Mouse (Mus musculus): ENCODE data around the gene Pus10. TPM values are rescaled to one million over a fixed set of nuclear protein-coding genes. Genes with fewer than 3 reads are reported as not detected.

The Pus10 gene
- polyA plus RNA-seq, 1 experiment = 4.3 TPM

DNA sequence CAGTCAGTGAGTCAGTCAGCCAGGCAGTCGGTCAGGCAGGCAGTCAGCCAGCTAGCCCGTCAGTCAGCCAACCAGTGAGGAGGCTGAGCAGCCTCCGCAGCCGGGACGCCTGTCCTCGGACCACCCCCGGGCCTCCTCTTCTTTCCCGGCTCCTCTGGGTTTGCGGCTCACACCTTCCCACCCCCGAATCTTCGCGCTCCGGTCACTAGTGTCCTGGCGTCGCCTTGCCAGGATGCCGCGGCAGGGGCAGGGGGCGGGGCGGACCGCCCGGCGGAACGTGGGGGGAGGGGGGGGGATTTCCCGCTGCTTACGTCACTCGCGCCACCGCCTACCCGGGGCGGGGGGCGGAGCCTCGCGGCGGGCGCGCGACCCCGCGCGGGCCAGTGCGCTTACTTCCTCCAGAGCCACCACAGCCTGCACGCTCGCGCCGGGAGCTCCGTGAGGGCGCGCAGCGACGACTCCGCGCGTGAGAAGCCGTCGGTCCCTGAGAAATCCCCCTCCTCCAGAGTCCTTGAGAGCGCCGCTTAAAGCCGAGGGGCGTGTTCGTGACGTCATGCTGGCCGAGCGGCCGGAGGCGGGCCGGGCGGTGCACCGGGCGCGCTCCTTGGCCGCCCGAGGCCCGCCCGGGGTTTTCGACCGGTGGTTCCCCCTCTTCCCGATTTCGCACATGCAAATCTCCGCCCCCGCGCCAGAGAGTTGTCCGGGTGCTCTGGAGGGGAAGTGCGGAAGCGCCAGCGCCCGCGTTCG lies 105.5 kb downstream of the Pus10 start, which contains the start of gene Rel:
Rel (minus strand) TSS at position 211 of the 747 bp plus-strand sequence.
- TF ChIP-seq USF1 (IDR thresholded peaks at IDR 0.05; ENCODE audit: low read depth) (no peak), MAX (IDR thresholded peaks at IDR 0.05; ENCODE audit: low read depth) (no peak), MYOD1 (IDR thresholded peaks at IDR 0.05; ENCODE audit: control insufficient read depth in 1 of 3, insufficient read length in 2 of 3, low read depth in 2 of 3) (no peak), TCF12 (IDR thresholded peaks at IDR 0.05; ENCODE audit: insufficient read depth, poor library complexity, severe bottlenecking) (no peak), E2F4 (IDR thresholded peaks at IDR 0.05; ENCODE audit: insufficient read depth) (peak; percentile 6), POLR2AphosphoS2 (IDR thresholded peaks at IDR 0.05; ENCODE audit: insufficient read length, low read depth) (peak; percentile 95), MYOG (IDR thresholded peaks at IDR 0.05; ENCODE audit: control insufficient read depth in 1 of 3, insufficient read depth in 1 of 3, insufficient read length in 2 of 3, low read depth in 2 of 3) (peak in 2 of 3 experiments; percentile 12 to 32), CEBPB (IDR thresholded peaks at IDR 0.05; ENCODE audit: insufficient read depth, poor library complexity, severe bottlenecking) (no peak), TCF3 (IDR thresholded peaks at IDR 0.05; ENCODE audit: insufficient read length, low read depth) (no peak), SRF (IDR thresholded peaks at IDR 0.05; ENCODE audit: control insufficient read depth, insufficient read length, low read depth) (no peak), REST (IDR thresholded peaks at IDR 0.05; ENCODE audit: insufficient read depth, insufficient read length) (no peak), POLR2A (IDR thresholded peaks at IDR 0.05; ENCODE audit: insufficient read length, low read depth) (peak; percentile 83)
- peak within 1 kb of the TSS; percentile 92 for H3K4me2 ChIP-seq (ENCODE audit: low read depth)
- peaks cover 31% of the 10 kb centered on the region for H3K79me2 ChIP-seq (ENCODE audit: control insufficient read depth, insufficient read depth)
- peak within 1 kb of the TSS; percentile 64 for H3ac ChIP-seq (ENCODE audit: control insufficient read depth, insufficient read length)
- no peaks in the 10 kb centered on the region for H3K36me3 ChIP-seq (ENCODE audit: control insufficient read depth, insufficient read depth)
- H3K27me3 ChIP-seq (ENCODE audit: control insufficient read depth, insufficient read depth, insufficient read length) = no peaks in the 10 kb centered on the region
- peak within 1 kb of the TSS; percentile 70 for H3K4me3 ChIP-seq

DNA sequence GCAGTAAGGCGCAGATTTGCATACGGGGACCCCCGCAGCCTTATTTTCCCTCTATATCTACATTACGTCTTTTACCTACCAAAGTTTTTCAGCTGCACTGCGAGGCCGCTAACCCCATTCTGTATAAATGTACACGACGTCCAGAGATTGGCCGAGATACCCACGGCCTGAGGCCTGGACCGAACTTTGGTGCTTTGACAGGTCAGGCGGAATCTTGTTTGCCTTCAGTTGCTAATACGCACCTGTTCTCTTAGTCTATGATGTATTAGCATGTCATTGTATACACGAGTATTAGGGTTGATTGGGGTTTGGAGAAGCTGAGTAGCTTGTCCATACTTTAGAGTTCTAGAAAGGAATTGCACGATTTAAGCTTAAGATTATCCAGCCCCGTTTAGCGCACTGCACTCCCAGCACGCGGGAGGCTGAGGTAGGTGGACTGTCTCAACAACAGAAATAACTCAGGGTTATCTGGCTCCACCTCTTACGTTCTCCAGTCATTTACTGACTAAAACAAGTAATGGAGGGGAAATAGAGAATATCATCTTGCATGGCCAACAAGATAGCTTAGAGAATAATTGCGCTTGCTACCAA lies 106.1 kb downstream of the Pus10 start:
- Histone ChIP-seq H3ac (ENCODE audit: control insufficient read depth, insufficient read length) (peak overlapping the region; percentile 64), H3K27me3 (ENCODE audit: control insufficient read depth, insufficient read depth, insufficient read length) (no peaks in the 10 kb centered on the region), H3K79me2 (ENCODE audit: control insufficient read depth, insufficient read depth) (peaks cover 31% of the 10 kb centered on the region), H3K36me3 (ENCODE audit: control insufficient read depth, insufficient read depth) (no peaks in the 10 kb centered on the region), H3K4me2 (ENCODE audit: low read depth) (peak overlapping the region; percentile 92), H3K4me3 (peak overlapping the region; percentile 70)
- TF ChIP-seq SRF (IDR thresholded peaks at IDR 0.05; ENCODE audit: control insufficient read depth, insufficient read length, low read depth) (no peak), MYOD1 (IDR thresholded peaks at IDR 0.05; ENCODE audit: control insufficient read depth in 1 of 3, insufficient read length in 2 of 3, low read depth in 2 of 3) (no peak), CEBPB (IDR thresholded peaks at IDR 0.05; ENCODE audit: insufficient read depth, poor library complexity, severe bottlenecking) (no peak), USF1 (IDR thresholded peaks at IDR 0.05; ENCODE audit: low read depth) (no peak), E2F4 (IDR thresholded peaks at IDR 0.05; ENCODE audit: insufficient read depth) (no peak), TCF3 (IDR thresholded peaks at IDR 0.05; ENCODE audit: insufficient read length, low read depth) (no peak), REST (IDR thresholded peaks at IDR 0.05; ENCODE audit: insufficient read depth, insufficient read length) (no peak), POLR2AphosphoS2 (IDR thresholded peaks at IDR 0.05; ENCODE audit: insufficient read length, low read depth) (no peak), MYOG (IDR thresholded peaks at IDR 0.05; ENCODE audit: control insufficient read depth in 1 of 3, insufficient read depth in 1 of 3, insufficient read length in 2 of 3, low read depth in 2 of 3) (no peak)

DNA sequence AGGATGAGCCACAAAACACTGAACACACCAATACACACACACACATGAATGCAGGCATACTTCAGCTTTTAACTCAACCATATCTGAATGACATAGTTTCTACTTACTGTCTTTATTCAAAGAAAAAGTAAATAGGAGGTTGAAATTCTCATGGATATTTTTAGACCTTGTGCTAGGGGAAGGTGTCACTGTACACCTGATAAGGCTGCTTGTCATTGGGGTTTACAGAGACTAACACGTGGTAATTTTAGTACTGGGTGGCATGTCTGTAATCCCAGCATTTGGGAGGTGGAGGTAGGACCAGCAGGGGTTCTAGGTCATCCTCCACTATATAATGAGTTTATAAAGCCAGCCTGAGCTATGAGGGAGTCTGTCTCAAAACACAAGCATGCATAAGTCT lies 107.0 kb downstream of the Pus10 start:
- Histone ChIP-seq H3ac (ENCODE audit: control insufficient read depth, insufficient read length) (no peak overlapping the region), H3K27me3 (ENCODE audit: control insufficient read depth, insufficient read depth, insufficient read length) (no peaks in the 10 kb centered on the region), H3K4me2 (ENCODE audit: low read depth) (no peak overlapping the region), H3K4me3 (no peak overlapping the region), H3K79me2 (ENCODE audit: control insufficient read depth, insufficient read depth) (peaks cover 24% of the 10 kb centered on the region), H3K36me3 (ENCODE audit: control insufficient read depth, insufficient read depth) (no peaks in the 10 kb centered on the region)
- TF ChIP-seq POLR2AphosphoS2 (IDR thresholded peaks at IDR 0.05; ENCODE audit: insufficient read length, low read depth) (no peak), USF1 (IDR thresholded peaks at IDR 0.05; ENCODE audit: low read depth) (no peak), E2F4 (IDR thresholded peaks at IDR 0.05; ENCODE audit: insufficient read depth) (no peak), MYOD1 (IDR thresholded peaks at IDR 0.05; ENCODE audit: control insufficient read depth in 1 of 3, insufficient read length in 2 of 3, low read depth in 2 of 3) (no peak), SRF (IDR thresholded peaks at IDR 0.05; ENCODE audit: control insufficient read depth, insufficient read length, low read depth) (no peak), REST (IDR thresholded peaks at IDR 0.05; ENCODE audit: insufficient read depth, insufficient read length) (no peak)

DNA sequence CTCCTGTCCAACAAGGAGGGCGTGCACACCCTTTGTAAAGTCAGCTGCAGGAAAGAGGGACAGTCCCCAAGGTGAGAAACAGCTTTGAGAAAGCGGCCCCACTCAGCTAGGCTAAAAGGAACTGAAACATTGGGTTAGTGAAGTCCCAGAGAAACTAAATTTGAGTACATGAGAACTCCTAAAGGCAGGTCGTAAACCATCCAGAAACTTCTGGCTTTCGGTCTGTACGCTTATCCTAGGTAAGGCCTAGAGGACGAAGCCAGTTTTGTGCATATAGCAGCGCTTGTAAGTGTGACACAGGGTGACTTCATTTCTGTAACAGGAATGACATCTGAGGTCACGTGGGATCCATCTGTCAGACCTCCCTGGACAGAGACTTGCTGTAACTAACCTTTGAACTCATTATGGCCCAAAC lies 113.3 kb downstream of the Pus10 start:
- Histone ChIP-seq H3K79me2 (ENCODE audit: control insufficient read depth, insufficient read depth) (no peaks in the 10 kb centered on the region), H3K36me3 (ENCODE audit: control insufficient read depth, insufficient read depth) (no peaks in the 10 kb centered on the region), H3K4me2 (ENCODE audit: low read depth) (no peak overlapping the region), H3K4me3 (no peak overlapping the region), H3ac (ENCODE audit: control insufficient read depth, insufficient read length) (no peak overlapping the region), H3K27me3 (ENCODE audit: control insufficient read depth, insufficient read depth, insufficient read length) (no peaks in the 10 kb centered on the region)
- no peak for TF ChIP-seq MYOD1 (IDR thresholded peaks at IDR 0.05; ENCODE audit: control insufficient read depth in 1 of 3, insufficient read length in 2 of 3, low read depth in 2 of 3)
- TF ChIP-seq USF1 (IDR thresholded peaks at IDR 0.05; ENCODE audit: low read depth) = no peak
- no peak for TF ChIP-seq CEBPB (IDR thresholded peaks at IDR 0.05; ENCODE audit: insufficient read depth, poor library complexity, severe bottlenecking)
- no peak for TF ChIP-seq POLR2A (IDR thresholded peaks at IDR 0.05; ENCODE audit: insufficient read length, low read depth)
- TF ChIP-seq E2F4 (IDR thresholded peaks at IDR 0.05; ENCODE audit: insufficient read depth) = no peak
- no peak for TF ChIP-seq REST (IDR thresholded peaks at IDR 0.05; ENCODE audit: insufficient read depth, insufficient read length)
- no peak for TF ChIP-seq TCF12 (IDR thresholded peaks at IDR 0.05; ENCODE audit: insufficient read depth, poor library complexity, severe bottlenecking)
- TF ChIP-seq TCF3 (IDR thresholded peaks at IDR 0.05; ENCODE audit: insufficient read length, low read depth) = no peak

All from myocyte (in vitro differentiated cells).